Mouse (Mus musculus): ENCODE data around the gene St6gal2. TPM values are rescaled to one million over a fixed set of nuclear protein-coding genes. Genes with fewer than 3 reads are reported as not detected.

Gene St6gal2
- not detected in 2 replicates for polyA plus RNA-seq (2011; ENCODE audit: insufficient read depth, insufficient read length, low replicate concordance, missing spikeins)

DNA sequence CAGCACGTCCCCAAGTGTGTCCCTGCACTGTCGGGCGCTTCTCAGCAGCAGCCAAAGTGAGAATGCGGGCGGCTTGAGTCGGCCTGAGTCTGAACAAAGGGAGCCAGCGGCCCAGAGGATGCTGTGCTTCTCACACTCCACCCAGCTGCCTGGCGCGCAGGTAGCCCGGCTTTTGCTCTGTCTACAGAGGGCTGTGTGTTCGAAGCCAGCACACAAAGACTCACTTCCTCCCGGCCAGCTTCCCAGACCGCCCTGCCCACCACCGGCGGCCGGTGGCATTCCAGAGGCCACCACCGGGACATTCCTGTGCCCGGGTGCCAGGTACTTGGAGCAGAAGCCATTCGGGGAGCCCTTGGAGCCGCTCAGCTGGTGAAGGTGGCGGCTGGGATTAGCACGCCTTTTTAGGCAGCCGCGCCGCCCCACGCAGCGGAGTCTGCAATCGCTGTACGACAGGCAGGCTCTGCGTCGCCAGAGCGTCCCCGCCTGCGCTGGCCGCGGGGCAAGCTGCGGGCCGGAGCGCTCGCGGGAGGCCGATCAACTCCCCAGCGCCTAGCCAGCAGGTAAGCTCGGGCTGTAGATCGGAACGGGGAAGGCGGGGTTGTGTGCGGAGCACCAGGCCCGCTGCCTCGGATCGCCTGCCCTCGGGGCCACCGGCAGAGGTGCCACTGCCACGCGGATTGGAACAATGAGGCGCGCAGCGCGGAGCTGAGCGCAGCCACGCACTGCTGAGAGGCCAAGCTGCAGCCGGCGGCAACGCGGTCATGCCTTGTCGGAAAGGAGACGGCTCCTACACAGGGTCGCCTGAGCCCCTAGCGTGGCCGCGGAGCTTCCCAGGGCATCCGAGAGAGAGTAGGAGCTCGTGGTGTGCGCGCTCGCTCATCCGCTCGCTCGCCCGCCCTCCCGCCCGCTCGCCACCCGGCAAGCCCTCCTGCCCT is at the start of gene St6gal2:
Gene St6gal2, plus strand, starts transcription at position 133 of the 935 bp plus-strand sequence.
- no peaks in the 10 kb centered on the region for H3K4me1 ChIP-seq (ENCODE audit: control insufficient read depth, insufficient read depth, low read length)
- no peak within 1 kb of the TSS for H3K4me3 ChIP-seq (replicated peaks; ENCODE audit: control insufficient read depth, low read depth, low read length)
- no peak within 1 kb of the TSS; the same call in 1 of the 2 replicates for H3K27ac ChIP-seq (ENCODE audit: control insufficient read depth, insufficient read depth, low read depth, low read length, poor library complexity)
- 4% methylated on average over 84 of the region's 84 CpGs for WGBS
- TF ChIP-seq CTCF (IDR thresholded peaks at IDR 0.05; ENCODE audit: control insufficient read depth, insufficient read depth, low read length) (no peak), POLR2A (IDR thresholded peaks at IDR 0.05; ENCODE audit: borderline replicate concordance, control insufficient read depth, low read depth, low read length) (no peak)

DNA sequence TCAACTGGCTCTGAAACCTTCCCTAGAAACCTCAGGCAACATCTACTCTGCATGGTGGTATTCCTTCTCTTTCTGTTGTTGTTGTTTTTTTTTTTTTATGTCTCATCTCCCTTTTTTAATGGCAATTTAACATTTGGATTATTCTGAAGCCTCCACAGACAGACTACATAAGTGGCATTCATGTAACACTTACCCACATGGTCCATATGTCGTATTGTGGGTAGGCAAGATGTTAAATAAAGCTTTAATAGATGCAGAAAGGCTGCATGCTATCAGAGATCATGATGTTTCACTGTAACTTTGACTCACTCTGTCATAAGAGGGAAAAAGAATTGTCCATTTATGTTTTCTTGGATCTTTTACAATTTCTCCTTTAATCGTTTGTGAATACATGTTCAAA is 39.1 kb upstream of the St6gal2 start:
- Histone ChIP-seq H3K27ac (ENCODE audit: control insufficient read depth, insufficient read depth, low read depth, low read length, poor library complexity) (no peak overlapping the region), H3K4me1 (ENCODE audit: control insufficient read depth, insufficient read depth, low read length) (no peaks in the 10 kb centered on the region), H3K4me3 (replicated peaks; ENCODE audit: control insufficient read depth, low read depth, low read length) (no peak overlapping the region)
- TF ChIP-seq POLR2A (IDR thresholded peaks at IDR 0.05; ENCODE audit: borderline replicate concordance, control insufficient read depth, low read depth, low read length) (no peak), CTCF (IDR thresholded peaks at IDR 0.05; ENCODE audit: control insufficient read depth, insufficient read depth, low read length) (no peak)
- 77% methylated on average over 2 of the region's 2 CpGs for WGBS

- Histone ChIP-seq H3K4me3 (replicated peaks; ENCODE audit: control insufficient read depth, low read depth, low read length) (no peak overlapping the region), H3K4me1 (ENCODE audit: control insufficient read depth, insufficient read depth, low read length) (no peaks in the 10 kb centered on the region), H3K27ac (ENCODE audit: control insufficient read depth, insufficient read depth, low read depth, low read length, poor library complexity) (no peak overlapping the region)
- TF ChIP-seq CTCF (IDR thresholded peaks at IDR 0.05; ENCODE audit: control insufficient read depth, insufficient read depth, low read length) = no peak
- no peak for TF ChIP-seq POLR2A (IDR thresholded peaks at IDR 0.05; ENCODE audit: borderline replicate concordance, control insufficient read depth, low read depth, low read length)
- 46% methylated on average over 2 of the region's 2 CpGs for WGBS
Measured at GRCm38 (mm10) chr17:55416519-55416918, 28.7 kb upstream of the St6gal2 start.

DNA sequence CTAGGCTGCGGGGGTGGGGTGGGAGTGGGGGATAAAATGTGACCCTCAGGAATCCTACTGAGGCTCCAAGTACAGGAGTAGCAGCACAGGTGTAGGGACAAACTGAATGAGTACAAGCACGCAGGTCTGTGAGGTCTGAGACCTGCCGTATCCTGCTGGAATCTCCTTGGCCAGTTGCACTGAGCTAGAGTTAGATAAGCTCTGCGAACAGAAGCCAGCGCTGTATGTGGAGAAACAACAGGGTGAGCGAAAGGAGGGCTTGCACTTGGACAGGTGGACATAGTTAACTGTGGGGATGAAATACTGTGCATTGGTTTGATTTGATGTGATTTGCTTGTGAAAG is 974 bp downstream of the St6gal2 start:
- Histone ChIP-seq H3K27ac (ENCODE audit: control insufficient read depth, insufficient read depth, low read depth, low read length, poor library complexity) (no peak overlapping the region), H3K4me1 (ENCODE audit: control insufficient read depth, insufficient read depth, low read length) (no peaks in the 10 kb centered on the region), H3K4me3 (replicated peaks; ENCODE audit: control insufficient read depth, low read depth, low read length) (no peak overlapping the region)
- TF ChIP-seq POLR2A (IDR thresholded peaks at IDR 0.05; ENCODE audit: borderline replicate concordance, control insufficient read depth, low read depth, low read length) (no peak), CTCF (IDR thresholded peaks at IDR 0.05; ENCODE audit: control insufficient read depth, insufficient read depth, low read length) (no peak)
- 12% methylated on average over 6 of the region's 6 CpGs for WGBS

- Histone ChIP-seq H3K4me1 (ENCODE audit: control insufficient read depth, insufficient read depth, low read length) (no peaks in the 10 kb centered on the region), H3K27ac (ENCODE audit: control insufficient read depth, insufficient read depth, low read depth, low read length, poor library complexity) (no peak overlapping the region), H3K4me3 (replicated peaks; ENCODE audit: control insufficient read depth, low read depth, low read length) (no peak overlapping the region)
- 38% methylated on average over 4 of the region's 4 CpGs for WGBS
- TF ChIP-seq CTCF (IDR thresholded peaks at IDR 0.05; ENCODE audit: control insufficient read depth, insufficient read depth, low read length) = no peak
- TF ChIP-seq POLR2A (IDR thresholded peaks at IDR 0.05; ENCODE audit: borderline replicate concordance, control insufficient read depth, low read depth, low read length) = no peak
Measured at GRCm38 (mm10) chr17:55446698-55447097, 1.5 kb downstream of the St6gal2 start.

GRCm38 (mm10) chr17:55450943-55451342 is 5.8 kb downstream of the St6gal2 start:
- no peak for TF ChIP-seq POLR2A (IDR thresholded peaks at IDR 0.05; ENCODE audit: borderline replicate concordance, control insufficient read depth, low read depth, low read length)
- TF ChIP-seq CTCF (IDR thresholded peaks at IDR 0.05; ENCODE audit: control insufficient read depth, insufficient read depth, low read length) = no peak
- WGBS = 59% methylated on average over 2 of the region's 2 CpGs
- Histone ChIP-seq H3K4me1 (ENCODE audit: control insufficient read depth, insufficient read depth, low read length) (no peaks in the 10 kb centered on the region), H3K27ac (ENCODE audit: control insufficient read depth, insufficient read depth, low read depth, low read length, poor library complexity) (no peak overlapping the region), H3K4me3 (replicated peaks; ENCODE audit: control insufficient read depth, low read depth, low read length) (no peak overlapping the region)

DNA sequence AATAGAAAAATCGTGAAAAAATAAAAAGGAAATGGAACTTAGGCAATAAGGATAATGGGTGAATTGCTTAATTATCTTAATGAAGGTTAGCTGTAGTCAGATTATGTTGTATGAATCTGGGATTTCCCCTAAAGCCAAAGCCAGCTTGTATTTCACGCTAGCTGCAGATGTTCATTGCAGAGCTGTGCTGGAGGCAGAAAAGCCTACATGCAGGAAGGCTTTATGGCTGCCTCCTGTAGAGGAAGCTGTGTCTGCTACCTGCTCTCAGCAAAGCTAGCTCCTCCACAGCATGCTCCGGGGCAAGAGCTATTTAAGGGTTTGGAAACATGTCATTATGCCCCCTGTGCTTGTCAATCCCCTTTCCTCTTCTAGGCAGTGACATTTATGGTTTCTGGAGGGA is 9.3 kb downstream of the St6gal2 start:
- WGBS = 38% methylated on average over 3 of the region's 3 CpGs
- Histone ChIP-seq H3K27ac (ENCODE audit: control insufficient read depth, insufficient read depth, low read depth, low read length, poor library complexity) (no peak overlapping the region), H3K4me1 (ENCODE audit: control insufficient read depth, insufficient read depth, low read length) (no peaks in the 10 kb centered on the region), H3K4me3 (replicated peaks; ENCODE audit: control insufficient read depth, low read depth, low read length) (no peak overlapping the region)
- no peak for TF ChIP-seq CTCF (IDR thresholded peaks at IDR 0.05; ENCODE audit: control insufficient read depth, insufficient read depth, low read length)
- no peak for TF ChIP-seq POLR2A (IDR thresholded peaks at IDR 0.05; ENCODE audit: borderline replicate concordance, control insufficient read depth, low read depth, low read length)

DNA sequence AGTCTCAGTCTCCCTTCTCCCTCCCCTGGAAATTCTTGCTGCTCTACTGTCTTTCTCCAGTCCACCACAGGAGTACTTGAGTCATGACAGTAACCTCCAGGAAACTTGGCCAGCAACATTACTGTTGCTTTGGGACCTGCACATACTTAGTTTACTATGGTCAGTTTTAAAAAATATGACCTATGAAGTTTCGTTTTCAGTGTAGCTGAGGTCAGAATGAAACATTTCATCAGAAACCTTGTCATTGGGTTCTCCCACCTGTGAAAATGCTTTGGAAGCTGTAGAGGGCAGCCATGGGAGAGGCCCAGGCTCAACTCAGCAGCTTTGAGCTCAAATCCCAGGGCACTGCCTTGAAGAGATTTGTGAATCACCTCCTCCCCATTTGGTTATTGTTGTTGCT is 15.0 kb downstream of the St6gal2 start:
- no peak overlapping the region for H3K27ac ChIP-seq (ENCODE audit: control insufficient read depth, insufficient read depth, low read depth, low read length, poor library complexity)
- no peaks in the 10 kb centered on the region for H3K4me1 ChIP-seq (ENCODE audit: control insufficient read depth, insufficient read depth, low read length)
- no peak overlapping the region for H3K4me3 ChIP-seq (replicated peaks; ENCODE audit: control insufficient read depth, low read depth, low read length)
- WGBS = 65% methylated on average over 1 of the region's 1 CpGs
- TF ChIP-seq CTCF (IDR thresholded peaks at IDR 0.05; ENCODE audit: control insufficient read depth, insufficient read depth, low read length) (no peak), POLR2A (IDR thresholded peaks at IDR 0.05; ENCODE audit: borderline replicate concordance, control insufficient read depth, low read depth, low read length) (no peak)

Measured in bone marrow, adult 2 months (tissue).